Mouse (Mus musculus): ENCODE data around the gene Aff3. TPM values are rescaled to one million over a fixed set of nuclear protein-coding genes. Genes with fewer than 3 reads are reported as not detected.

The Aff3 gene
- polyA plus RNA-seq, 1 experiment: 5.0 TPM

GRCm38 (mm10) chr1:38237027-38237787, 427.5 kb downstream of the Aff3 start:
- no peak for DNase-seq (ENCODE audit: low read depth)

DNA sequence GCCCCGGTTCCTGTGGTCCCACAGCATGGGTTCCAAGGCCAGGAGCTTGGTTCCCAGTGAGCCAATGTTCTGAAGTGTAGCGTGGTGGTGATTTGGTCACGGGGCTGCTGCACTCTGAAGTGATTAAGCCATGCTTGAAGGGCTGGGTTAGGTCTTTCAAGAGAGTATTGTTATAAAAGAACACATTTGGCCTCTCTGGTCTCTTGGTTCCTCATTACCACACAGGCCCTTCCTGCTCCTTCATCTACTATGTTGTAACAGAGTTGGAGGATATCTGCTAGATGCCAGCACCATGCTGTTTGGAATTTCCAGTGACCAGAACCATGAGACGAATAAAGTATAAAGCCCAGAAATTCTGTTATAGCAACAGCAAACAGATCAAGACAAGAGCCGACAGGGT, 431.6 kb downstream of the Aff3 start:
- no peak for DNase-seq (ENCODE audit: low read depth)

- DNase-seq (ENCODE audit: low read depth): no peak
Measured at GRCm38 (mm10) chr1:38230041-38230440, 434.7 kb downstream of the Aff3 start.

DNA sequence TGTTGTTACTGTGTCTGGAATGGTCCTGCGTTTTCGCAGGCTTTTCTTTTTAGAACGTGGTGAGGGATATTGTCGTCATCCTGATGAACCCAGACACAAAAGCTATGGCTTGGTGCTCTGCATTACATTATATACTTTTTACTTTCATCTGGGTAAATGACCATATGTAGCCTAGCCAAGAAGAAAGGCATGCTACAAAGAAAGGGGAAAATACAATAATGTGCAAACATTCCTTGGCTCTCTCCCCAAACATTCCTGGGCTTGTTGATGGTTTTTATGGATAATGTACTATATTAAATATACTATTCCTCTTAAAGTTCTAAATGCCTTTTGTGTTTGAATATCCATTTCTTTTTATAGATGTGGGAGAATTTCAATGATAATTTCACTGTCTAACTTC, 435.9 kb downstream of the Aff3 start:
- DNase-seq (ENCODE audit: low read depth): no peak

DNA sequence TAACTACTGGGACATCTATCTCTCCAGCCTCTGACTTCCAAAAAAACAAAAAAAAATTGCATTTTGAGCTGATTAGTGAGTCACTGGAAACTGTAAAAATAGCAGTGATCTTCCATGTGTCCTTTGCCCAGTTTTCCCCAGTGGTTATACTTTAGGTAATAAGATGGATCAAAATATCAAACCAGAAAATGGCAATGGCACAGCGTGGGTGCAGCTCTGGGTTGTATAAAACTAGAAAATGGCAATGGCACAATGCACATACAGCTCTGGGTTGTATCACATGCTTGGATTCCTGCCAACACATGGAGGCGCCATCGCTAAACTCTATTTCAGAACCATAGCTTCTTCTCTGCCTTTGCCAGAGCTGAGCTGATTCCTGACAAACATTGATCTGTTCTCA, 439.6 kb downstream of the Aff3 start:
- DNase-seq (ENCODE audit: low read depth): no peak

- DNase-seq (ENCODE audit: low read depth): no peak
Measured at GRCm38 (mm10) chr1:38222160-38222559, 442.6 kb downstream of the Aff3 start.

DNA sequence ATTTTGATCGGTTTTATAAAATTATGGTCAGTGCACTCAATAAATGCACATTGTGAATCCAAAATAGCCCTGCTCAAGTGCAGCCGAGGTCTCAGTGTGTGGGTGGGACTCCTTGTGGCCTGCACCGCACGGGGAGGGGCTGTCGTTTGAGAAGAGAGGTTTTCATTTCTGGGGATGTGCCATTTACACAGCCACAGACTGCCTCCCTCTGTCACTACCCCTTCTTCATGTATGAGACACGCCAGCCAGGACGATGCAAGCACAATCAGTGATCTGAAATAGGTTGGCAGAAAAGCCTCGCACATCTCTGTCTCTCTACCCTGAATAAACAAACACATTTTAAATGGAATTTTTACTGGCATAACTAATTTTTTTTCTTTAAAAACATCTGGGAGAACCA, 443.3 kb downstream of the Aff3 start:
- DNase-seq (ENCODE audit: low read depth): no peak

GRCm38 (mm10) chr1:38217912-38218795, 446.6 kb downstream of the Aff3 start:
- no peak for DNase-seq (ENCODE audit: low read depth)

- no peak for DNase-seq (ENCODE audit: low read depth)
Measured at GRCm38 (mm10) chr1:38217098-38217497, 447.7 kb downstream of the Aff3 start.

- DNase-seq (ENCODE audit: low read depth): no peak
Measured at GRCm38 (mm10) chr1:38213377-38213776, 451.4 kb downstream of the Aff3 start.

DNA sequence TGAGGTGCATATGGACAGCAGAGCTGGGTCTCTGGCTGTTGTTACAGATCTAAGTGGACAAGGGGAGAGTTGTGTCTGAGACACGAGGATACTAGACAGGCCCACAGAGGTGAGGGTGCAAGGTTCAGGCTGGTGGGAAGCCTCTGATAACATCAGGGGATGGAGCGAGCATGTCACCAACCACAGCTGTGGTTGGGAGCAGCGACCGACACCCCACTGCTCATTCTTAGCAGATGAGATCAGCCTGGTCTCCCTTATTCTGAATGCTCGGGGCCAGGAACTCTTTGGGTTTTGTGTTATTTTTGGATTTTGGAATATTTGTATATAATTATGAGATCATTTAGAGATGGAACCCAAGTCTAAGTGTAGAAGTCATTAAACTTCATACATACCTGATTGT, 452.4 kb downstream of the Aff3 start:
- no peak for DNase-seq (ENCODE audit: low read depth)

DNA sequence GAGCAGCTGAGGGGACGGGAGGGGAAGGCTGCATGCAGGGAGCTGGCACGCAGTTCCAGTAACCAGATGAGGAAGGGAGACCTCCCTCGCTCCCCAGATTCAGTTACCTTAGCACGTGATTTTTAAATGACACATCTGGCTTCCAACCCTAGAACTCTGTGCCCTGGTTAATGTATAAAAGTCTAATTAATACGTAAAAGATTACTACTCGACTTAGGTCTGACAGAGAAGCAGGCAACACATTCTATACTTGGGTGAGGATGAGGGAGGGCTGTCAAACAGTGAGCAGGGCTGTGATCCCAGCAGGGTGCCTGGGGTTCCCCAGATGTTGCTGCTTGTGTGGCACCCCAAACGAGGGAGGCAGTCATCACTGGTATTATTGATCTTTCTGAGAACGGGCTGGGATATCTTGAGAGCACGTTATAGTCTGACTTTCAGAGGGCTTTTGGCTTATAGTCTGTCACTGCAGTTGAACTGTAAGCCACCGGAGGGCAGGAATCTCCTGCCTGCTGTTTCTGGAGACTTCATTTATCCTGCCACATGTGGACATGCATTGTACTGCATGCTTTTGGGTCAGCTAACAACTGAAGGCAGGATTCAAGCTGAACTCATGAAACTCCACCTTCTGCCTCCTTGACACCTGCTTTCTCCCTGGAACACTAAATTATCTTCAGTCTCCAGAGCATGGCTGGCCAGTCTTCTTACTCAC, 462.1 kb downstream of the Aff3 start:
- DNase-seq (ENCODE audit: low read depth): no peak

- no peak for DNase-seq (ENCODE audit: low read depth)
Measured at GRCm38 (mm10) chr1:38201796-38202195, 463.0 kb downstream of the Aff3 start.

GRCm38 (mm10) chr1:38199669-38200635, 464.8 kb downstream of the Aff3 start:
- no peak for DNase-seq (ENCODE audit: low read depth)

DNA sequence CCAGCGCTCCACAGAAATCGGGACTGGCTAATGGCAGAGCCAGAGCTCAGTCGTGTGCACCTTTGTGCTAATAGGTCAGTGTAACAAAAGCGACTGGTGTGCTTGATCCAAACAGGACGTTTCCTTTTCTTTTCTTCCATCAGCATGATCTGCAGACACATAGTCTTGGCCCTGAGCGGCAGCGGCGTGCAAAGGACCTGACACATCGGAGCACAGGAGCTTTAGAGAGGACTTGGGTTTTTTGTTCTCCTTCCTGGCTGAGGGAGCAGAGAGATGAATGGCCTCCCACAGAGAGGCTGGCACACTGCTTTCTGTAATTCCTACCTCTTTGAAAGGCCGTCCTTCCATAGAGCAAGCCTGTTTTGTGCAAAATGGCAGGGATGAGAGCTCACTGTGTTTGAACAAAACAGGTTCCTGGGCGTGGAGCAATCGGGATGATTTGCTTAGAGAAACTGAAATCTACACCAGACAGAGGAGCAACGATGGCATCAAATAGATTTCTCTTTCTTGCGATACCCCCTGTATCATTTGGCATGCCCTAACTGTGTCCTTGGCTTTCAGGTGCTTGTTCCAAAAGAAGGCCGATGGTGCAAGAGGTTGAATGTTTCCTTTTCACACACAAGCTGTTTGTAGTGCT, 466.2 kb downstream of the Aff3 start:
- DNase-seq (ENCODE audit: low read depth): no peak

- no peak for DNase-seq (ENCODE audit: low read depth)
Measured at GRCm38 (mm10) chr1:38197145-38197682, 467.5 kb downstream of the Aff3 start.

GRCm38 (mm10) chr1:38195721-38196120, 469.0 kb downstream of the Aff3 start:
- DNase-seq (ENCODE audit: low read depth): no peak

- DNase-seq (ENCODE audit: low read depth): no peak
Measured at GRCm38 (mm10) chr1:38186227-38186545, 478.6 kb downstream of the Aff3 start.

GRCm38 (mm10) chr1:38185517-38186226, 479.1 kb downstream of the Aff3 start:
- no peak for DNase-seq (ENCODE audit: low read depth)

GRCm38 (mm10) chr1:38181020-38181550, 483.7 kb downstream of the Aff3 start:
- DNase-seq (ENCODE audit: low read depth): no peak

Data from gonadal fat pad, adult 2 months (tissue).